ENCODE assay signal across 8 mouse cellular contexts in genomic region chr8:84704356-84704755, GRCm38 (mm10). TPM values are rescaled to one million over a fixed set of nuclear protein-coding genes. Genes with fewer than 3 reads are reported as not detected.
A peak's percentile ranks its signal among the peaks of the same experiment; 100 is the strongest.
DNase-seq lines count a peak whose midpoint lies in the region; ATAC-seq and TF ChIP-seq lines count a peak whose summit lies in the region.

No protein-coding gene starts in this region.

- DNase-seq in CD4-positive helper T cell, adult 2 months (ENCODE audit: low read depth, low spot score), result peak; percentile 81
- peak; percentile 90 for DNase-seq in WW6 (ENCODE audit: low read depth, low spot score)
- peak; percentile 87 for DNase-seq in embryonic facial prominence, embryonic 11.5 days (ENCODE audit: low spot score)
- peak; percentile 85 to 86 for DNase-seq in heart, adult 9 months (ENCODE audit: low spot score in 2 of 2)
- peak; percentile 76 for DNase-seq in kidney, adult 2 months
- DNase-seq in lung, embryonic 14.5 days, result peak; percentile 89
- peak; percentile 81 for DNase-seq in right cerebral cortex, postnatal 14 days

- H3K9me3 ChIP-seq in embryonic facial prominence, embryonic 11.5 days (replicated peaks; ENCODE audit: control insufficient read depth, low read length), result no peaks in the 10 kb centered on the region
- no peaks in the 10 kb centered on the region for H3K9me3 ChIP-seq in lung, embryonic 14.5 days (ENCODE audit: low read depth, low read length)

- TF ChIP-seq POLR2A in kidney, adult 2 months (IDR thresholded peaks at IDR 0.05; ENCODE audit: low read depth, low read length), result no peak

- peaks cover 75% of the 10 kb centered on the region for H3K27me3 ChIP-seq in embryonic facial prominence, embryonic 11.5 days (ENCODE audit: control insufficient read depth, insufficient read depth, low read length)
- peaks cover 4% of the 10 kb centered on the region; the same call in 1 of the 2 replicates for H3K27me3 ChIP-seq in kidney, adult 2 months (replicated peaks; ENCODE audit: control insufficient read depth, insufficient read depth, low read length)
- peaks cover 55% of the 10 kb centered on the region for H3K27me3 ChIP-seq in lung, embryonic 14.5 days (ENCODE audit: insufficient read depth, low read length)

- H3K27ac ChIP-seq in embryonic facial prominence, embryonic 11.5 days (replicated peaks; ENCODE audit: low read depth, low read length), result no peak overlapping the region
- no peak overlapping the region for H3K27ac ChIP-seq in kidney, adult 2 months (ENCODE audit: insufficient read depth, low read depth, low read length)
- peak overlapping the region; percentile 63 for H3K27ac ChIP-seq in lung, embryonic 14.5 days (ENCODE audit: low read depth)

- H3K36me3 ChIP-seq in embryonic facial prominence, embryonic 11.5 days (replicated peaks; ENCODE audit: control insufficient read depth, insufficient read depth, low read depth, low read length), result no peaks in the 10 kb centered on the region
- H3K36me3 ChIP-seq in kidney, adult 2 months (ENCODE audit: control insufficient read depth, insufficient read depth, low read length), result no peaks in the 10 kb centered on the region
- peaks cover 32% of the 10 kb centered on the region for H3K36me3 ChIP-seq in lung, embryonic 14.5 days (ENCODE audit: insufficient read depth)

- peaks cover 28% of the 10 kb centered on the region for H3K4me1 ChIP-seq in embryonic facial prominence, embryonic 11.5 days (ENCODE audit: control insufficient read depth, insufficient read depth, low read length)
- no peaks in the 10 kb centered on the region for H3K4me1 ChIP-seq in kidney, adult 2 months (ENCODE audit: control insufficient read depth, insufficient read depth, low read length)
- peaks cover 26% of the 10 kb centered on the region for H3K4me1 ChIP-seq in lung, embryonic 14.5 days (ENCODE audit: insufficient read depth)

- 2% methylated on average over 16 of the region's 16 CpGs for WGBS in embryonic facial prominence, embryonic 11.5 days
- WGBS in kidney, adult 2 months, result 12% methylated on average over 16 of the region's 16 CpGs
- 11% methylated on average over 16 of the region's 16 CpGs for WGBS in lung, embryonic 14.5 days

- H3K9ac ChIP-seq in embryonic facial prominence, embryonic 11.5 days (replicated peaks; ENCODE audit: low read length), result peak overlapping the region; percentile 22; the same call in 1 of the 2 replicates
- H3K9ac ChIP-seq in lung, embryonic 14.5 days, result peak overlapping the region; percentile 11; the same call in 1 of the 2 replicates

- TF ChIP-seq CTCF in kidney, adult 2 months (conservative IDR thresholded peaks at IDR 0.05; ENCODE audit: insufficient read depth, insufficient read length, low read depth, low read length), result peak; percentile 69
- peak; percentile 87 for TF ChIP-seq CTCF in lung, embryonic 14.5 days (IDR thresholded peaks at IDR 0.05; ENCODE audit: low read depth)

- no peak for ATAC-seq in embryonic facial prominence, embryonic 11.5 days (replicated peaks; ENCODE audit: insufficient number of reproducible peaks, low FRiP score, low TSS enrichment, low read depth)
- ATAC-seq in lung, embryonic 14.5 days (ENCODE audit: insufficient read depth), result no peak
- ATAC-seq in granulocyte monocyte progenitor cell, adult 5-6 weeks (replicated peaks; ENCODE audit: poor library complexity, severe bottlenecking), result no peak

- peak overlapping the region; percentile 18; the same call in 1 of the 2 replicates for H3K4me3 ChIP-seq in embryonic facial prominence, embryonic 11.5 days (ENCODE audit: low read depth, low read length)
- H3K4me3 ChIP-seq in kidney, adult 2 months (ENCODE audit: insufficient read depth, low read depth, low read length), result no peak overlapping the region
- H3K4me3 ChIP-seq in lung, embryonic 14.5 days (ENCODE audit: low read depth, low read length), result peak overlapping the region; percentile 39

- H3K4me2 ChIP-seq in embryonic facial prominence, embryonic 11.5 days (ENCODE audit: low read depth, low read length), result peak overlapping the region; percentile 29; the same call in 1 of the 2 replicates
- H3K4me2 ChIP-seq in lung, embryonic 14.5 days, result peak overlapping the region; percentile 60

RNA-seq across cellular contexts. Expression of gene Lyl1, which starts 3.1 kb away (rescaled TPM):
- polyA plus RNA-seq in embryonic facial prominence, embryonic 11.5 days (2014; fragmentation: Nextera tagmentation; extraction: Ambion mirVana), result 4.6 and 5.3 TPM in 2 replicates
- 3.2 and 4.1 TPM in 2 replicates for polyA plus RNA-seq in kidney, adult 2 months (2012; rRNA removed)
- 12.0 and 12.5 TPM in 2 replicates for polyA plus RNA-seq in lung, embryonic 14.5 days (2014; fragmentation: Nextera tagmentation; extraction: Ambion mirVana)
- 82.1 and 133 TPM in 2 replicates for total RNA-seq in granulocyte monocyte progenitor cell, adult 5-6 weeks (2014; fragmentation: Nextera tagmentation)
- total RNA-seq in granulocyte monocyte progenitor cell, adult 5-6 weeks (2017), result 65.9 and 73.3 TPM in 2 replicates

RNA-seq across cellular contexts. Expression of gene Nacc1, which starts 16.7 kb away (rescaled TPM):
- polyA plus RNA-seq in embryonic facial prominence, embryonic 11.5 days (2014; fragmentation: Nextera tagmentation; extraction: Ambion mirVana), result 21.0 and 21.1 TPM in 2 replicates
- 85.8 and 93.9 TPM in 2 replicates for polyA plus RNA-seq in kidney, adult 2 months (2012; rRNA removed)
- polyA plus RNA-seq in lung, embryonic 14.5 days (2014; fragmentation: Nextera tagmentation; extraction: Ambion mirVana), result 29.8 and 33.8 TPM in 2 replicates
- 92.9 and 98.1 TPM in 2 replicates for total RNA-seq in granulocyte monocyte progenitor cell, adult 5-6 weeks (2014; fragmentation: Nextera tagmentation)
- total RNA-seq in granulocyte monocyte progenitor cell, adult 5-6 weeks (2017), result 46.5 and 59.2 TPM in 2 replicates

RNA-seq across cellular contexts. Expression of gene Trmt1, which starts 18.2 kb away (rescaled TPM):
- polyA plus RNA-seq in embryonic facial prominence, embryonic 11.5 days (2014; fragmentation: Nextera tagmentation; extraction: Ambion mirVana), result 61.5 and 64.7 TPM in 2 replicates
- polyA plus RNA-seq in kidney, adult 2 months (2012; rRNA removed), result 73.7 and 98.9 TPM in 2 replicates
- polyA plus RNA-seq in lung, embryonic 14.5 days (2014; fragmentation: Nextera tagmentation; extraction: Ambion mirVana), result 66.1 and 68.6 TPM in 2 replicates
- total RNA-seq in granulocyte monocyte progenitor cell, adult 5-6 weeks (2014; fragmentation: Nextera tagmentation), result 76.9 and 123 TPM in 2 replicates
- 73.8 and 95.9 TPM in 2 replicates for total RNA-seq in granulocyte monocyte progenitor cell, adult 5-6 weeks (2017)

RNA-seq across cellular contexts. Expression of gene G430095P16Rik, which starts 18.5 kb away (rescaled TPM):
- 3.6 and 5.7 TPM in 2 replicates for polyA plus RNA-seq in embryonic facial prominence, embryonic 11.5 days (2014; fragmentation: Nextera tagmentation; extraction: Ambion mirVana)
- polyA plus RNA-seq in kidney, adult 2 months (2012; rRNA removed), result 0.65 and 0.81 TPM in 2 replicates
- polyA plus RNA-seq in lung, embryonic 14.5 days (2014; fragmentation: Nextera tagmentation; extraction: Ambion mirVana), result 2.7 and 2.8 TPM in 2 replicates
- total RNA-seq in granulocyte monocyte progenitor cell, adult 5-6 weeks (2014; fragmentation: Nextera tagmentation), result 11.0 and 17.9 TPM in 2 replicates
- total RNA-seq in granulocyte monocyte progenitor cell, adult 5-6 weeks (2017), result 4.4 and 4.8 TPM in 2 replicates

RNA-seq across cellular contexts. Expression of gene Ier2, which starts 41.7 kb away (rescaled TPM):
- polyA plus RNA-seq in embryonic facial prominence, embryonic 11.5 days (2014; fragmentation: Nextera tagmentation; extraction: Ambion mirVana), result 86.9 and 89.6 TPM in 2 replicates
- 5.7 and 7.3 TPM in 2 replicates for polyA plus RNA-seq in kidney, adult 2 months (2012; rRNA removed)
- 81.7 and 83.8 TPM in 2 replicates for polyA plus RNA-seq in lung, embryonic 14.5 days (2014; fragmentation: Nextera tagmentation; extraction: Ambion mirVana)
- 33.3 and 44.1 TPM in 2 replicates for total RNA-seq in granulocyte monocyte progenitor cell, adult 5-6 weeks (2014; fragmentation: Nextera tagmentation)
- 40.7 and 47.6 TPM in 2 replicates for total RNA-seq in granulocyte monocyte progenitor cell, adult 5-6 weeks (2017)
